Mouse (Mus musculus) mature B cell (primary cell): Measurements from ENCODE around the gene Pam.
"Not testable (repeated sequence)": the region's sequence is repeated elsewhere in the genome, so short reads cannot be mapped to it uniquely, and the experiment has no call there.

Source experiments
- in situ Hi-C: fragments of 300-500 bp; cut with MboI; formaldehyde crosslinking; loops from 2 replicates; pipeline ENCODE4 v1.14.3; 2019

The Pam gene

DNA sequence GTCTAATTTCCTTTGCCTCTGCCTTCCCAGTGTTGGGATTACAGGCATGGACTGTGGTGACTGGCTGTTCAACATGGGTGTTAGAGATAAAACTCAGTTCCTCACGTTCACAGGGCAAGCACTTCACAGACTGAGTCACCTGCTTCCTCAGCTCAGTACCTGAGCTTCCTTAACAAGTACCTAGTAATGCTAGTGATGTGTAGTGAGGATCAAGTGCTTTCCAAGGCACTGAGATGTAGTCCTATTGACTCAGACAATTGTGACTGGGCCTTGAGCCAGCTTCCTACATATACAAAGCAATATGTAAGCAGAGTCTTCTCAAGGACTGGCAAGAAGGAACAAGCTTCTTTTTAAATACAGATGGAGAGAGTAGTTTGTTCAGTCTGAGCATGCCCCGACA is 131.7 kb downstream of the Pam start:
- in situ Hi-C loops: no loop called here

DNA sequence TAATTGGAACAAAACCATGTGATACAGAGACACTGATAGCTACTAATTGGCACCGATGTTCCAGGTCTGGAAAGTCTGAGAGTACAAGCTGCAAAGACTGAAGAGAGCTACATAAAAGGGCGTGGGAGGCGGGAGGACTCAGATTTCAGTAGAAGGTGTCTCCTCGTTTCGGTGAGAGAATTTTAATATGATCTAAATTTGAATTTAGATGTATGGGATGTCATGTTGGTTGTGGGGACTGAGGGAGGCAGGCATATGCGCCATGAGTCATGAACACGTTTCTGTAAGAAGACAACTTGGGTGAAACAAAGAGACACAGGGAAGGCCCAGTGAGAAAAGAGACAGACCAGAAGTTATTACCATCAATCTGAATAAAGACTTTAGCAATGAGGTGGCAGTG is 133.3 kb downstream of the Pam start:
- in situ Hi-C loops: no loop called here

DNA sequence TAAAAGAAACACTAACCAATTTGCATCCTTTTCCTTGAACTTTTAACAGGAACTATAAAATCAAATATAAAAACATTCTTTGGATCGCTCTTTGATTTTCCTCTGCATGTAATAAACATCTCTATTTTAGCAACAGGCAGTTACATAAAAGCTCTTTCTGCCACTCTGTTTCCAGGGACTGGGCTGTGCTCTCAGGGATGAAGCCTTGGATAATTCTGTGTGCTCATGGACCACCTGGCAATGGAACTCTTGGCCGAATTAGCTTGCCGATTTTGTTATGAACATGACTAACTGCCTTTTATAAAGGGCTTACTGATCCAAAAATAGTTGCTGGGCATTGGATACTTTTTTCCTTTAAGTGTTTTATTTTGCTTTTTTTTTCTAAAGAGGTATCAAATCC is 134.8 kb downstream of the Pam start:
- in situ Hi-C loops: no loop called here

DNA sequence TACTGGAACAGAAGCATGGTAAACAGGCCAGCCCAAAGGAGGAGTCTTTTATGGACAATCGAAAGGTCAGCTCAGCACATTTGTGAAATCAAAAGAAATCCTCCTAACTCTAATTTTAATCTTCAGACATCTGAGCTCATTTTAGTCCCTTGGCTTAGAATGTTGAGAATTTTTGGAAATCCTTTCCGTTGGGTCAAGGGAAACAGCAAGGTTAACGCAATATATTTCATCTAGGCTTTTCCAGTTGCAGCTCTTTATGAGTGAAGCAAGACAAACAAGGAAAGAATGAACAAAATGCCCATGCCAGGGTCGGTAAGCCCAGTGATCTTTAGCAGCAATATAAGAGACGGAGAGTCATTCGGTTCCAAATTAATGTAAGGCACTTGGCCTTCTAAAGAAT is 135.3 kb downstream of the Pam start:
- in situ Hi-C loops: no loop called here

DNA sequence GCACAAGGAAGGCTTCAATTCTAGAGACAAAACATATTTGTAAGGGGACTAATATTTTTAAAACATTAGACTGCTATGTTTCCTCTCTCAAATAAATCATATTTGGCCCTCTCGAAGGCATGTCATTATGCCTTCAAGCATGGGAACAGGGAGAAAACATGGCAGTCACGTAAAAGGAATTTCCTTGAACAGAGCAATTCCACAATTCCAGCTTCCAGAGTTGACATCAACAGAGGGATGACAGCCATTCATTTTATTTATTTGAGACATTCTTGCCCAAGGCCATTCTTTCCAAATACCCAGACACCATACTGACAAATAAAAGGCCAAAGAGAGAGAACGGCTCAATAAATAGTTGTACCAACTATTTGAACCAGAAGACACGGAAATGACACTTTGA is 136.7 kb downstream of the Pam start:
- in situ Hi-C loops: no loop called here

DNA sequence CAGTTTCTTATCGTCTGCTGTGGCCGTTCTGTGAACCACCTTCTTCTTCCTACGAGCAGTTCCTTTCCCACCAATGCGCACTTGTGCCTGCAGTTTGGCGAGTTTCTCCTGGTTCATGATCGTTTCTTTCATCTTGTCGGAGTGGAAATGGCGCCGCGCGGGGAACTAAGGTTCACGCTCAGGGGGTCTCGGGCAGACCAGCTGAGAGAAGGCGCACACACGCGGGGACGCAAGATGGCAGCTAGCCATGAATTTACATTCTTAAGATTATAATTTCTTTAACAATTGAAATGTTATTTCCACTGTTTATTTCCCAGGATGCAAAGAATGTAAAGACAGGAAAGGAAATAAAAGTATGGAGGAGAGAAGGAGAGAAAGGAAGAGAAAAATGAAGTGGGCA is 146.2 kb downstream of the Pam start:
- in situ Hi-C loops: not testable (repeated sequence)

DNA sequence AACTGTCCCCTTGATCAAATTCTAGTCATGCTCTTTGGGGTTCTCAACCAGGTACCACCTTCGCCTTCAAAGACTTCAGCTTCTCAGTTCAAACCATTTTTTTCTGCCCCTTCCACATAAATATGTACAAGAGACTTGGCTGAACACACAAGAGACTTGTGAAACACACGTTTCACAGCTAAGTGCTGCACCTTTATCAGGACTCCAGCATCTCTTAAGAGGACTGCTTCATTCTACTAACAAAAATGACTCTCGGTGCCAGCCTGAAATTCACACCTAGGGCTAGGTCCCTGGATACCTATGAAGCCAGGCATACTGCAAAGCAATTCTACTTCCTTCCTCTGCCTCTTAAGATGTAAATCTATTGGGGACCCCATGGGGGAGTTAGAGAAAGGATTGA is 148.3 kb downstream of the Pam start:
- in situ Hi-C loops: no loop called here

DNA sequence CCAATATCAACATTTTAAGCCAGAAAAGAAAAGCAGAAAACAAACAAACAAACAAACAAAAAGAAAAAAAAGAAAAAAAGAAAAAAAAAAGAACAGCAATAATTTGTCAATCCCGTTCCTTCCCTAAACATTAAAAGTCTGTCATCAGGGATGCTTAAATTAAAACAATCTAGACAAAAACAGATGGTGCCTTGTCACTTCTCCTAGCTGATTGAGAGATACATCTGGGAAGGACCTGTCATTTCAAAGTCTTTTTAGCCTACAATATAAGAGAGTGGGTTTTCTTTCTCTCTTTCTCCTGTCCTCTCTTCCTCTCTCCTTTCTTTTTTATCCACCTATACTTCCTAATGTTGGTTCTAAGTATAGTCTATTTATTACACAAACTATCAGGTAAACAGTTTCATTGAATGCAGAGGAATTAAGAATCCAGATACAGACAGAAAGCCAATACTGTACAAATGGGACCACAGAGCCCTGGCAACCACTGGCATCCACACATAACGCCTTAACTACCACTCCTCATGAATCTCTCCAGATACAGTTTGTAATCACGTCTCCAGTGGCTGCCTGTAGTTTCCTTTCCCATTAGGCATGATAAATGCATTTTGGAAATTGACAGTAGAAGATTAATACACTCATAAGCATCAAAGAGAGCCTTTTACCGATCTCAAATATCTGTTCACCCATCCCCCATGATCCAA is 151.4 kb downstream of the Pam start:
- in situ Hi-C loops: no loop called here

DNA sequence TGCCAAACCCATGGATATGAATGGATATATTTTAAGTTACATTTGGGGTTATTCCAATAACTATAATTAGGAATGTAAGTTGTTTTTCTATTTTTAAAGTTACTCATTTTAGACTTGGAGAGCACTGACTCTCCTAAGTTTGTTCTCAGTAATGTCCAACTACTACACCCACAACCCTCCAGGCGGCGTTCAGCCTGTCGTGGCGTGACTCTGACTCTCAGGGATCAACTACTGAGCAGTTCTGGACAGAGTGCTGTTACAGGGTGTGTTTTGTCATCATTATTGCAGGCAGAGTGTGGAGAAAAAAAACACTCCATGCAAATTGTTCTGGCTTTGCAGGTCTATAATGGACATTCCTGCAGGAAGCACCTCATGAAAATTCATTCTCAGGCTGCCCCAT is 152.0 kb downstream of the Pam start:
- in situ Hi-C loops: no loop called here

DNA sequence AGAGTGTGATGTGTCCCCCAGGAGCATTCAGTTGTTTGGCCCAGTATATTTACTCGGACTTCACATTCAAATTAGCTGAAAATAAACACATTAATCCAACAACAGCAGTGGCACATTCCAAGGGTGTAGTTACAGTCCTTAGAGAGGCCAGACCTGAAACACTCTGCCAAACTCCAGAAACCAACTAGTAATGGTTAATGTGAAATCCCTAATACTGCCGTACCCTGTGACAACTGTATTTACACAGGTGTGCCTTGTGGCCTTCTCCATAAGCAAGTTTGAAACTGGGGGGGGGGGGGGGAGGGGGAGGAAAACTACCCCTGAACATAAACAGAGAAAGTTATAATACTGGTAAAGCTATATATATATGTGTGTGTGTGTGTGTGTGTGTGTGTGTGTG is 152.5 kb downstream of the Pam start:
- in situ Hi-C loops: no loop called here

DNA sequence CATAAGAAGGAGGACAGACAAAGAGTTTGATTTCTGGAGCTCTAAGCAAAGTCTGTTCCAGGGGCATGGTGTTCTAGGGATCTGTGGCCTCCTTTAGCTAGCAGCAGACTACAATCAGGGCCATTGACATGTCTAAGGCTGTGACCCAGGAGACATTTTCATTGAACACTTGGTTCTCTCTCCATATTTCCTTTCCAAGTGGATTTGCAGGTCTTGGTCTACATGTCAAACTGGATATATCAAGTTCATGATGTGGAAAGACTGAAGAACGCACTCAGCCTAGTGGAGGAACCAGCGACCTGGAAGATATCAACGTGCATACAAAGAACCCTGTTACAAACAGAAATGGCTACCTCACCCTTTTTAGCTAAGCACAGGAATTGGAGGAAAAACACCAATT is 156.9 kb downstream of the Pam start:
- in situ Hi-C loops: no loop called here

DNA sequence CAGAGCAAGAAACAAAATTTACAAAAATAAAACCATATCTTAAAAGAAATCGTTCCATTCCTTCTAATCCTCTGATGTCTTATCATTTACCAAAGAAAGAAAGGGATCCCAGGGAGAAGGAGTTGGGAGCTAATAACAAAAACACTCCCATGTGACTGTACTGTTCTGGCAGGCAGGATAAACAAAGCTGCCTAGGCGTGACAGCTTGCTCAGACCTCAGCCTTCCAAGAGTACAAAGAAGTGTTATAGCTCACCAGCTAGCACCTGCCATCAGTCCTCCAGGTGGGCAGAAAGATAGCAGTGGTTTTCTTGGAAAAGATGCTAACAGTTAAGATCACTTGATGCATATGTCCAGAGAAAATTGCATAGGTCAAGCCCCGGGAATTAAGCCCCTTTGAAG is 157.4 kb downstream of the Pam start:
- in situ Hi-C loops: no loop called here

DNA sequence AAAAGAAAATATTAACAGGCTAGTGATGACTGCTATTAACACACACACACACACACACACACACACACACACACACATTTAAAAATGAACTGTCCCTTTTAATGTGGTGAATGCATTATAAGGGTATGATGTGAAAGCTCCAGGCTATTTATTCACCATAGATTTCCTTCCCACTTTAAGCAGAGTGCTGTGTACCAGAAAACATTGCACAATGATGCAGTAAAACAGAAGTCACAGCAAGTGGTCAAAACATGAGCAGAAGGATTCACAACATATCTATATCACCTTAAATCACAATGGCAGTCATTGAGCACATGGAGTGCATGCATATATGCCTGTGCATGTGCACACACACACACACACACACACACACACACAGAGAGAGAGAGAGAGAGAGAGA is 160.5 kb downstream of the Pam start:
- in situ Hi-C loops: no loop called here

DNA sequence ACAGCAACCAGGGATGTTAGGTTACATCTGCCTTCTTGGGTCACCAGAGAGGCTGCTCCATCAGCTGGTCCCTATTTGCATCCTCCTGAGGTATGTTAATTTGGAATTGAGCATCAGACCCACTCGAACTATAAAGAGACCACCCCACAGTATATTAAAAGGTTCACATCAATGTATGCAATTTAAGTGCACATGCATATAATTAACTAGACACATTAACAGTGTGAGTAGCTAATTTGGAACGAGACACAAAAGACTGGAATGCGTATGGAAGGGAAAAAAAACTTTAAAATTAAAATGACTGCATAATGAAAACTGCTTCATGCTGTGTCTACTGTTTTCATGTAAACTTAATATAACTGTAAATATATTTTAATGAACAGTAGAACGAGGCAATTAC is 164.2 kb downstream of the Pam start:
- in situ Hi-C loops: no loop called here

DNA sequence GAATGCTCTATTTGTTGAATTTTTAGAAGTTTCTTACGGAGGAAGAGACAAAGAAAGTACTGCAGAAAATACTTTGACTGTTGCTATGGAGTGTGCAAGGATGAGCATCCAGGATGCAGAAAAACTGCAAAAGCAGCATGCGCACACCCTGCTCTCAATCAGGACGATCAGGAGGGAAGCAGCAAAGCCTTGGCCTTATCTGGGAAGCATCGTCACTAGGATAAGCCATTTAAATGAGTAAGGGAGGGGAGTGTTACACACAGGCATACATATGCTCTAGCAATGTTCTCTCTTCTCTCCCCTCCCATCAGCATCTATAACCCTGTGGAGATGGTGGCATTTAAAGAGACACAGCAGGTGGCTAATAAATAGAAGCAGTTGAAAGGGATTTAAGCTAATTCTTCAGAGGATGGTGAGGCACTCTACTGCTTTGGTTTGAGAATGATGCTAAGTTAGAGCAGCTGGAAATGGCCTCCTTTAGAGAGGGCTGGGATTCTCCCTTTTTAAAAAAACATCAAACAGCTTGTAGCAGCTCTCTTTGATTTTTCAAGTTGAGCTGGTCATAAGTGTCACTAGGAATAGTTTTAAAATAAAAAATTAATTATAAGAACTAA is 165.9 kb downstream of the Pam start:
- in situ Hi-C loops: no loop called here

DNA sequence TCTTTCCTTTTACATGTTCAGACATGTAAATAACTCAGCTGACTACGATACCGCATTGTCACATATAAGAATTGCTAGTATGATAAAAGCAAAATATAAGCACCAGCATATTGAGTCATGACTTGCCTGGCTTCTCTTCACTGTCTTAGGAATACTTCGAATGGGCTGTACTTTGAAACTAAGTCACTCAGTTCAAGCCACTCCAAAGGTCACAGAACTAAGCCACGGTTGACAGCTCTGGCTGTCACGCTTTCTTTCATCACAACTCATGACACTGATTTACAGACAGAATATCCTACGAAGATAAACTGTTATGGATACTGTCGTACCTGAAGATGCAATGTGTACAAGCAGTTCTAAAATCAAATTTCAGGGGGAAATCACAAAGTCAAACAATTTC is 168.7 kb downstream of the Pam start:
- in situ Hi-C loops: no loop called here

DNA sequence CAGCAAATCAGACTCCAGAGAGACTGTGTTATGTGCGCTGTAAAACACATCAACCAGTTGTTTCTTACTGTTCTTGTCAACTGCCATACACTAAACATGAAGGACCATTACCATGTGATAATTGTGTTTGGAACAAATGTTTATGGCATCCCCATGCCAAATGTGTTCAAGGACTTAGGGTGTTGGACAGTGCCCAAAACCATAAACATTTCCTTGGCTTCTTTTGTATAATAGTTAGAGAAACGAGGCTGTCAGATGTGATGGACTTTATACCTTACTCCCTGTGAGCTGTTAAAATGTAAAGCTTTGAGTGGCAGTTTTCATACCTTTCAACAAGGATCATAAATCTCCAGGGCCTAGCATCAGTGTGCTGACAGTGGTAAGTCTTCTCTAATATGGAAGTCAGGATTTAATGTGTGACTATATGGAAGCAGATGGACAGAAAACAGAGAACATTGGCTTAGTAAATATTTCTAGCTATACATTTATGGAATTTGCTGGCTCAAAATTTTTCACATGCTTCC is 169.4 kb downstream of the Pam start:
- in situ Hi-C loops: no loop called here

DNA sequence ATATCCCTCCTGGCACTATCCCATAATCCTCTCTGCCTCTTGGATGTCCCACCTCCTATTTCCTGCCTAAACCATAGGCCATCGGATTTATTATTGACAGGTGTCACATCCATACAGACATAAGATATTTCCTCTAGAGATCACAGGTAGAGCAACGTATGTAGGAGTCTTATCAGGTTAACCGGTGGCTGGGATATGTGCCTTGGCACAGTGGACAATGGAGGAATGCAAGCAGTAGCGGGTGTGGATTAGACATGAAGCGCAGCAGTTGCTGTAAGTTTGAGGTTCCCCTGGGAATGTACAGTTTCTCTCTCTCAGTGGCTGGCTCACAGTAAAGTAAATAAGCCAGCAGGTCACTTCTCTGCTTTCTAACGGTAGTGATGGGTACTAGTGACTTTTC is 173.1 kb downstream of the Pam start:
- in situ Hi-C loops: no loop called here

DNA sequence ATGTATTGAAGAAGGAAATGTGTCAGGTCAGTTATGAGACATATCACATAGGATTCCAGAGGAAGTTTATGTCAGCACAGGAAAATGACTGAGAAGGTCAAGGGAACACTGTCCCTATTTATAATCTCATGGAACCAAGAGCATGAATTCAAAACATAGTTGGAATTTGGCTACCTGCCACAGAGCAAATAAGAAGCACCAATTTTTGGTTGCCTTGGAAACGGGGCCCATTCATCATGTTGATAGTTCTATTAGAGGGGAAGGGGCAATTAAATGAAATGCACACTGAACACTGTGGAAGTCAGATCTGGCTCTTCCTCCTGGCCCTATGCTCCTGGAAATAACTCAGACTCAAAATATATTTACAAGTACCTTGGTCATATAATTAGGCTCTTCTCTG is 173.6 kb downstream of the Pam start:
- in situ Hi-C loops: no loop called here

DNA sequence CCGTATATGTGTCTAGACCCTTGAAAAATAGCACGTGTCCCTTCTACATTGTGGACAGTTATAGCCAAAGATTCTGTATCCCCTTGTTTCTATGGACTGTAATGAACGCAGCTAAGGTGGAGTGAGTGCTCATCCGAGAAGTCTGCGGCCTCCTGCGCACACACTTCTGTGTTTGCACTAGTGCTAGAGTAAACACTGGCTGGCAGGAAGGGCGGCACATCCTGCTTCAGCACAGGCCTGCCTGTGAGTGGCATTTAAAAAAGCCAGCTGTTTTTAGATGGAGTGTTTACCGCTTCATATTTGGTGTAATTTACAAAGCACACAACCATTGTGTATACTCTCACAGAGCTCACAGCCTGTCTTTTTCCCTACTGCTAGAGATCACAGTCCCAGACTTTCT is 177.0 kb downstream of the Pam start:
- in situ Hi-C loops: no loop called here

DNA sequence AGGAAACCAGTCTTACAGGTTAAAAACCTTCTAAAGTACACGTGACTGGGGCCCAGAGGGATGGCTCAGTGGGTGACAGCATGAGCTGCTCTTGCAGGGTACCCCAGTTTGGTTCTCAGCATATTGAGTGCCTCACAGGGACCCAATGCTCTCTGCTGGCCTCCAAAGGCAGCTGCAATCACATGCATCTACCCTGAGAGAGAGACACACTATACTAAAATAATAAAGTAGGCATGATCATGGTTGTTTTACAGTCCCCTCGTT is 178.5 kb downstream of the Pam start:
- in situ Hi-C loops: no loop called here

DNA sequence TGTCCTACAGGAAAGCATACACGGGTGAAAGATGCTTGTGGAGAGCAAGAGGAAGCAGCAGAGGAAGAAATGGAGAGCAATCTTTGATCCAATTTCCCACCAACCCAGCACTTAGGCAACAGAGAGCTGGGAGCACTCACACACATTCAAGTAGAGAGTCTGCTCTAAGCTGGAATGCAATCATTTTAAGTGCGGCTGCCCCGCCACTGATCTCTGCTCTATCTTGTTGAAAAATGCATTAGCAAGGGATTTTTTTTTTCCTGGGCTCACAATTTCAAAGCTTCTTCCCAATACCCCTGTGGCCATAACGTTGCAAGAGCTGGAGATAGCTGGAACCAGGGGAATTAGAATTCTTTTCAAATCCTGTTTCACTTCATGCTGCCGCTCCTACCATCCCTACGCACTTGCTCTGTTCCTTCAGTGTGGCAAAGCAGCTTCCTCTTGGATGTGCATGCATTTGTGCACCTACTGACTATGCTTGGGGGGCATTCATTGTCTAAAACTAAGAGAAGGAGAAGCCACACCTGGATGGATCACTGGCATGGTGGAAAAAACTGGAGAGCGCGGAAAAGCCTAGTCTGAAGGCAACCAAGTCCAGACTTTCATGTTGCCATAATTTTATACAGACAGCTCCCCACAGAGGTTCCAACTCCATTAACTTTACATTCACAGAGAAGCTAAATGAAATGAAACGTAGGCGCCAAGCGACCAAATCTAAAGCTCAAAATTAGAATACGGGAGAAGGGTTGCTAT is 179.1 kb downstream of the Pam start:
- in situ Hi-C loops: no loop called here

DNA sequence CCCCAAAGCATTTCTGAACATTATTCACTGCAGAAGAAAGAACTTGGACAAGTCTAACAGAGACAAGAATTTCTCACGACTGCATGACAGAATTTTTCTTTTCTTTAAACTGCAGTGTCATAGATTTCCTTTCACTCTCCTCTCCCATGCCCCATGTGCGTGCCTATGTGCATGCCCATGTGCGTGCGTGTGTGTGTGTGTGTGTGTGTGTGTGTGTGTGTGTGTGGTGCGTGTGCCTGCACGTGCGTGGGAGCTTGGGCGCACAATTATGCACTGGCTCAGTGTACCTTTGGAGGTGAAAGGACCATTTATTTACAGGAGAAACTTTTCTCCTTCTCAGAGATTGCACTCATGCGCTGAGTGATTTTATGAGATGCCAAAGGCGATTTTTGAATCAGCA is 179.7 kb downstream of the Pam start:
- in situ Hi-C loops: no loop called here

DNA sequence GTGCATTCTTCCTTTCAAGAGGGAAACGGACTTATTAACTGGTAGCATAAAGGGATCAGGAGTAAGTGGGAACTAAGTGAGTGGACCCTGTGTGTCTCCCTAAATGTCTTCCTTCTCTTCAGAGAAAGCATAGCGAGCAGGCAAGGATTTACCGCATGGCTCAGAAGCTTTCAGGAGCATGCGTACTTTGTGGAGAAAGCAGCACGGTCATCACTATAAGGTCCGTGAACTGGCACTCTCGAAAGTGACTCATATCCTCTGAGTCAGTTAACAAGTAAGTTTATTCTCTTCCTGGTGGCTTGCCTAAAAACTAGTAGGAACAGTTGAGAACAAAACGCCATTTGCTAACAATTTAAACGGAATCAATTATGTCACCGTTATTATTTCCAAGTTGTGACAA is 184.6 kb downstream of the Pam start:
- in situ Hi-C loops: no loop called here
